Mouse (Mus musculus): ENCODE results near the gene Ispd.
A peak's percentile ranks its signal among the peaks of the same experiment; 100 is the strongest.
"Not testable (repeated sequence)": the region's sequence is repeated elsewhere in the genome, so short reads cannot be mapped to it uniquely, and the experiment has no call there.

Gene Ispd

DNA sequence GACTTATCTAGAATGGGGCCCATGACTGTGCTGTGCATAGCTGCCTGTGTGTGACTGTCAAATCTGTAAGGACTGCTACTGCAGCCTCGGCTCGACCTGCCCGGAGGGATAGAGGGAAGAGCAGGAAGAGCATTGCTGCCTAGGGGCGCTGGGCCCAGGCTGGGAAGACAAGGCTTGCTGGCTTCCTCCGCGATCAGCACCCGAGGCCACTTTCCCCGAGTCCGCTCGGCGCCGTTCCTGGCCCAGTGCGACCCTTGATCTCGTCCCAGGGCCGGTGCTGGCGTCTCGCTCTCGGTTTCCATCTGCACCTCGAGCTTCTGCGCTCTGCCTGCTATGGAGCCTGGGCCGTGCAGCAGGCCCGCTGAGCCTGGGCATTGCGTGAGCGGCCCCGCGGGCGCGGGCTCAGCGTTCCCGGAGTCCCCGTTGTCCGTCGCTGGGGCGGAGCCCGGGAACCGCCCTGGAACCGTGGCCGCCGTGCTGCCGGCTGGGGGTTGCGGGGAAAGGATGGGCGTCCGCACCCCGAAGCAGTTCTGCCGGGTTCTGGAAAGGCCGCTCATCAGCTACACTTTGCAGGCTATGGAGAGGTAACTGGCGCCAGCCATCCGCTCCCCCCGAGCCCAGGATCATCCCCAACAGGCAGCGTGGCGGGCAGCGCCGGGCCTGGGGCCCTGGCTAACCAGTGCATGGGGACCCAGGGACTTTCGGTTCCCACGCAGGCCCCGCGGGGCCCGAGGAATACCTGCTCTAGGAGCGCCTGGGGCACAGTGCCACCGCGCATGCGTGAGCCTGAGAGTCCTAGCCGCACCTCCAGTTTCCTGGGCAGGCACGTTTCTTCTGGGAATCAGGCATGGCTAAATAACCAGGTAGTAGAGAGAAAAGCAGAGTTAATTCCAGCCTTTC is at the start of gene Ispd, which contains the start of gene D630036H23Rik:
Gene Ispd (plus strand): TSS at position 10 of the 900 bp plus-strand sequence.
Gene D630036H23Rik (minus strand): TSS at position 741 of the 900 bp plus-strand sequence.
- DNase-seq (ENCODE audit: low spot score), result peak; percentile 40

DNA sequence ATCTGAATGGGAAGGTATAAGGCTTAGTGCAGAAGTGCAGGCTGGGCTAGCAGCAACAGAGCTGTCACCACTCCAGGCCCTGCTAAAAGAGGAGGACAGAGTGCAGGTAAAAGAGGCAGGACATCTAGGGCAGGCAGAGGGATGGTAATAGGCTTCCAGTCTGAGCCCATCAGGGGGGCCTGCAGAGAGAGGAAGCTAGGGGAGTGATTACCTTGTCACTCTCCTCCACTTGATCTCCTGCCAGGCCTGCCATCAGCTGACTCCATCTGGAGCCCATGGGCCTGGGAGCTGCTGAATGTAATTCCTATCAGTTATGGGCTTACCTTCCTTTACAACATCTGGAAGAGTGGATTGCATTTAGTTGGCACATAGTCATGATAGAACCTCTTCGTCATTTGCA is 48.6 kb upstream of the Ispd start:
- no peak for DNase-seq (ENCODE audit: low spot score)

DNA sequence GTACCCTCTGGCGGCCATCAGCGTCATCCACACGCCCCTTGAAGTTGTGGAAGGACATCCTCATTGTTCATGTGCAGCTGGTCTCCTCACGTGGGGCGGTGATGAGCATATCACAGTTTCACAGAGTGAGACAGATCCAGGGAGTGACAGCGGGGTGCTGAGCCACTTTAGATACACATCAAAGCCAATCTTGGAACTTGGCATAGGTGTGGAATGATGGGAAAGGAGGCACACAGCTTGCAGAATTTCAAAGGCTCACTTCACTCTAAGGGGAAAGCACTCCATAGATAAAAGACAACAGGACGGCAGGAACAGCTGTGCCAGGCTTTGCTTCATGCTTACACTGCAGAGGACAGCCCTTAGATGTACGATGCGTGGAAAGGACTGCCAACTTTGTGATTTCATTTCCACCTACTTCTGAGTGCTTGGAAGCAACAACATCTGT is 47.4 kb upstream of the Ispd start:
- no peak for DNase-seq (ENCODE audit: low spot score)

DNA sequence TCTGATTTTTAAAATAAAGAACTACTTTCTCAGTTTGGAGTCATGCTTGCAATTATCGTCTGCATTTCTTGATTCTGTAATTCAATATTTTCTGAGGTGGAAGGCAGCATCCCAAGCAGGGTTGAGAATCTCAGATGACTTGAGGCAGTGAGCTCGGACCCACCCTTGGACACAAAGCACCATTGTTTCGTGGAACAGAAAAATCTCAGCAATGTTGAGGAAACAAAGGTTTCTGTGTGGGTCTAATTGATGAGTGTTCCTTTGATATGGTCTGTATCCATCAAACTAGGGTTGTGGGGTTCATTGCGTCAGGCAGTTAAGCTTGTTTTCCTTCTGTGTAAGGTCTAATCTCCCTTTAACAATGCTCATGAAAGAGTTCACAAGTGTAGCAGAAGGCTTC is 37.1 kb upstream of the Ispd start:
- DNase-seq (ENCODE audit: low spot score), result no peak

DNA sequence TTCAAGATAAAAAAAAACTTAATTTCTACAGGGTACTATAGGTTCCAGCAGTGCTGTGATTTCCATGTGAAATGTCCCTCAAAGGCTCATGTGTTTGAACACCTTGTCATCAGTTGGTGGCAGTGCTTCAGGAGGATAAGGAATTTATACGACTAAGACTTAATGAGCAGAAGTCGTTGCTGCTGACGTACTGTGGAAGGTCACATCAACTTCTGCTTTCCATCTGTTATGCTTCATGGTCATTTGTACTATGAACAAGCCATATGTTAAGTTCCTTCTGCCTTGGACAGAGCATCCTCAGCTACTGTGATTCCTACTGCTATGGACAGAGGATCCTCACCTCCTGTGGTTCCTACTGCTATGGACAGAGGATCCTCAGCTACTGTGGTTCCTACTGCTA is 21.2 kb upstream of the Ispd start:
- DNase-seq (ENCODE audit: low spot score), result no peak

DNA sequence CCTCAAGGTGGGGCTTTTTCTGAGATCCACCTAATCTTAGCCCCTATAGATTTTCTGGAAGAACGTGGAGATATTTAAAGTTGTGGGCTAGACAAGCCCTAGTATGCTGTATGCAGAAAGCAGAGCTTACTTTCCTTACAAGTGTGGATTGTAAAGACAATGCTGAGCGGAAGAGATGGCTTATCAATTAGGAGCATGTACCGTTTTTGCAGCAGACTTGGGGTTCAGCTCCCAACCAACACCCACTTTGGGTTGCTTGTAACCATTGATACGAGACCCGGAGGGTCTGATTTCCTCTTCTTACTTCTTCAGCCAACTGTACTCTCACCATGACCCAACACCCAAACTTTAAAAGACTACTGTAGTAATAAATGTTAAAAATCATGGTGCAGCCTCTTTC is 20.6 kb upstream of the Ispd start:
- no peak for DNase-seq (ENCODE audit: low spot score)

DNA sequence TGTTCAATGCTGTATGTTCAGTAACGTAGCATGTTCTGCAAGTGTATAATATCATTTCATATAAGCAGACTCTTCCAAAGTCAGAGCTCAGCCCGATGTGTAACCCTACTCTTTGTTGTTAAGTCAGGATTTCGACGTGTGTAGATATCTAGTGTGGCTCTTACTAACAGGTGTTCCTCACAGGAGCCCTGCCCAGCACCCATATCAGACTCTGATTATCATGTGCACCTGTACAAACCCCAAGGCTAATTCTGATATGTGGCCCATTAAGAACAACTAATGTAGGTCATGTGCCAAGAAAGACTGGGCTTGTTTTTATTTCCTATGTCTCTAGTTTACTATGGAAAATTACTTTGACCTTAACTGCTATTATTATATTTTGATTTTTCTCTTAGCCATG is 17.2 kb upstream of the Ispd start:
- DNase-seq (ENCODE audit: low spot score), result no peak

DNA sequence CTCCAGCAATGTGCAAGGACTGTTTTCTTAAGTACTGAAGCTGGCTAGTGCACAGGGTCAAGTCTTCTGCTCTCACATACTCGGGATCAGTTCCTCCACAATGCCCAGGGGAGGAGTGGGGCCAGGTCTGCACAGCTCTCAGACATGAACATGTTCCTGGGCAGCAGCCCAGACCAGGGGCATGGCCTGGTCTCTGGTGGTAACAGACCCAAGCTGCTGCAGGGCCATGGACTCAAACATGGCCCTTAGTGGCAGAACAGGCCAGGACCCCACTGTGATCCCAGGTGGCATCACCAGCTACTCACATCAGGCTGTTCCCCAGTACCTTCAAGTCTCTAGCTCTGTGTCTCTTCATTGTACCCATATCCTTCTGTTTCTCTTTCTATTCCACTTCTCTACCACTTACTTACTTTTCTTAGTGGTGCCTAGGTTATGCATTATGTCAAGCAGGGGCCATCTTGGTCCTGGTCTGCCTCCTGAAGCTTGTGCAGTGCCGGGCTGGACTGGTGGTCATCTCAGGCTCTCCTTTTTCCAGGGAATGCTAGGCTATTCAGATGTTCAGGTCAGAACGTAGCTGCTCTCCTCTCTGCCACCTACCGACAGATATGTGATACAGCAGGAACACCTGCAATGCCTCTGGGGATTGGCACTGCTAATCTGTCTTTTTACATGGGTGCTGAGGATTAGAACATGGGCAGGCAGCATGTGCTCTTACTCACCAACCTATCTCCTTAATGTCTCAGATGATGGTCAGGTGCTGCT is 7.8 kb upstream of the Ispd start:
- no peak for DNase-seq (ENCODE audit: low spot score)

DNA sequence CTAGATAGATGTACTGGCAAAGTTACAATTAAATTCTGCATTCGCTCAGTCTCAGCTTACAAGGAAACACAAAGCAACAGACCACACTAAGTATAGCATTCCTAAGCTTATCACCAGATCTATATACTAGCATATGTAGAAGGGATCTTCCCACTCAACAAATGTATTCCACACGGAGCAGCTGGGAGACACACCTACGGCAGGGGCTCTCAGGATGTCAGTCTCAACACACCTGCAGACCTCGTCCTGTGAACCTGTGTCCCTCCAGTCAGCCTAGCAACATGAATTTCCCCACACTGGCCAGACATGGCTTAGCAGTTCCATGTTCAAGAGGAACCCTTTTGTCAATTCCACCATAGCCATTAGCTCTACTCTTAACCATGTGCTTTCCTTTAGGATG is 4.9 kb upstream of the Ispd start:
- not testable (repeated sequence) for DNase-seq (ENCODE audit: low spot score)

DNA sequence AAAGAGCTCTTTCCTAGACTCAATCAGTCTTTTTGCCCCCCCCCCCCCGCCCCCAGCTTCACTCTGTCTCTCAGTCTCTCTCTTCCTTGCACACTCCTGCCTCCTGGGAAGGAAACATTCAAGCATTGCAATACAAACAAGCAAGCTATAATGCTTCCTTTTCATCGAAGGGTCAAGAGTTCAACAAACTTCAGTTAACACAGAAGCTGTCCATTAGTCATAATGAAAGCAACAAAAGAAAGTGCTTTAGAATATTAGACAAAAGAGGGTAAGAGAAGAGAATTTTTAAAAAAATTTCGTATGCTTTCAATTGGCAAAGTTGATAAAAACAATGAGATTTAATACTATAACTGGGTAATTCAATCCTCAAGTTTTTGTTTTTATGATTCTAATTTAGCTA is 996 bp upstream of the Ispd start:
- DNase-seq (ENCODE audit: low spot score), result no peak

DNA sequence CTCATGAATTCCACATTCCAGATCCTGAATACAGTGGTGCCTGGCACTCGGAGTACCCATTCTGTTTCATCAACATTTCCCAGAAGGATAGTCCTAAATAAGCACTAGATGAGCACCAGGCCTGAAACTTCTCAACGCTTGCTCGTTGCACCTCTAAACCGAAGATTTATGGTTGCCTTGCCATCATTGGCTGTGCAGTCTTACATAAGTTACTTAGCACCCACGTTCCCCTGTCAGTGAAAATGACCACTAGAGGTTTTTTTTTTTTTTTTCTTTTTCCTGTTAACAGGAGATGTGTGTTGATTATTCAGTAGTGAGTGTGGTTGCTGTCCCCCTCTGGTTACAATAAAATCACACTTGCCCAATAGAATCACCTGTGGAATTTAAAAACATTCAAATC is 444 bp upstream of the Ispd start:
- DNase-seq (ENCODE audit: low spot score), result no peak

DNA sequence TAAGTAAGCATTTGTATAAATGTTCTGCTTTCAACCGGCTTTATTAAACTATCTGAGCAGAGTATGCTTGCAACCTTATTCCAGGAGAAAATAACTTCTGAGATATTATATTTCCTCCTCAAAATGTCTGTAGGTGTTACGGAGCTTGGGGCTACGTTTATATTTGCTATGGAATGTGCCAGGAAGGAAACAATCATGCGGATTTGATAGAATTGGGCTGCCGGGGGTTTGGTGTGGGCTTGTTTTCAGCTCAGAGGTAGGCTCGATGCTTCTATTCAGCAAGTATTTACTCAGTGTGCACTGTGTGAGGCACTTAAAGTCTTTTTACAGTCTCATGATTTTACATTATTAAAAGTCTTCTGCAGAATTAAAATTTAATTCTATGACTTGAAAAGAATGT is 4.1 kb downstream of the Ispd start:
- DNase-seq (ENCODE audit: low spot score), result no peak

DNA sequence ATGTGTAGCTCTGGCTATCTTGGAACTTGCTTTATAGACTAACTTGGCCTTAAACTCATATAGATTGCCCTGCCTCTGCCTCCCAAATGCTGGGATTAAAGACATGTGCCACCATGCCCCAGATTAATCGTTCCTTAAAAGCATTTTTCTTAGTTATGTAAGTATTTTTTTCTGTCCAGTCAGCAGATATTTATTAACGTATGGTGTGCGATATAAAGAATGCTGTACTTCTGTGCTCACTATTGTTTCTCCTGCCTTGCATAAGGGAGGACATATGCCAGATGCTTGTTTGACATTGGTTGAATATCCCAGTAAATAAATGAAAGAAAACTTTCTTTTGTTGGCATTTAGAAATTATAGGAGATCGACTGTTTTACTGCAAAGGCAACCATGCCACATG is 5.7 kb downstream of the Ispd start:
- no peak for DNase-seq (ENCODE audit: low spot score)

DNA sequence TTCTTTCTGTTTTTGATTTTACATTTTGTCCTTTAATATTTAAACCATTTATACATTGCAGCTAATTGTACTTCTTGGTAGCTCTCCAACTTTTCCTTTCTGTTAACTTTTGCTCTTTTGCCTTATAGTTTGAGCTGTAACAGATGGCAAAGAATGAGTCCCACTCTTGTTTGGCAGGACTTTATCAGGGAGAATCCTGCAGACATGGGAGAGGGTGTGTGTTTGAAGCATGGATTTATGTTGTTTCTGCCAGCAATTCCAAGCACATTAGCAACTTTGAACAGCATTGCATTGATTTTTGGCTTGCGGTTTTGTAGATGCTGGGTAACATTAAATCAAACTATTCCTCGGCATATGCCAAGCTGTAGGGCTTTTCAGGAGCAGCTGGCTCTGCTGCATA is 13.9 kb downstream of the Ispd start:
- DNase-seq (ENCODE audit: low spot score), result no peak

DNA sequence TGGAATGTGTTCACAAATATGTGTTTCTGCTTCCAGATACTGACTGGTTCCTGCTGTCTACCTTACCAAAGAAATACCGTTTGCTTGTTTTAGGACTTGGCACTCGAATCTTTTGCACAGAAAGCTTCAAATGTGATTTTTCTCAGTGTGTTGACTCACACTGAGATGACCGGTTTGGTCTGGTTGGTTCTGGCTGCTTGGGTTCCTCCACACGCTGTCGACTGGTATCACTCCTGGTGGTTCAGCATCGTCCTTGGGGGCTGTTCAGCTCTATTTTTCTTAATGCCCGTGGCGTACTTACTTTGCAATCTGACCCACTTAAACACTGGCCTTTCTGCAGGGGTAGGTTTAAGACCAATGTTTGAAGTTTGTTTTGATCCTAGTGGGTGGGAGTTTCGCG is 42.4 kb downstream of the Ispd start:
- no peak for DNase-seq (ENCODE audit: low spot score)

DNA sequence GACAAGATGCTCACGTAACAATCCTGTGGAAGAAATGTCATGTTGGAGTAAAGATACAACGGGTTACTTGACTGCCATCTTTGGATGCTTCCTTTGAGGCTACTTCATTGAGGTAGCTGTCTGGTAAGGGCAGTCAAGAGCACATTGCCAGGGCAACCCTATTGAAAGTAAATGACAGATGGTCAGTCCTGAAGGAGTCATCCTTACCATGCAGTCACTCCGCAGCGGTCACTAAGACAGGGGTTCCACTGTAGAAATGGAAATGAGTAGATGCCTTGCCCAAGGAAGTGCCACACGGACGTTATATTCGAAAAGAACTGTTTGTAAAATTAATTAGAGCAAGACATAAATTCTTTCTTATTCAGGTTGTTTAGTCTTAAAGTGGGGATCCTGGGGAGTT is 44.0 kb downstream of the Ispd start:
- no peak for DNase-seq (ENCODE audit: low spot score)

DNA sequence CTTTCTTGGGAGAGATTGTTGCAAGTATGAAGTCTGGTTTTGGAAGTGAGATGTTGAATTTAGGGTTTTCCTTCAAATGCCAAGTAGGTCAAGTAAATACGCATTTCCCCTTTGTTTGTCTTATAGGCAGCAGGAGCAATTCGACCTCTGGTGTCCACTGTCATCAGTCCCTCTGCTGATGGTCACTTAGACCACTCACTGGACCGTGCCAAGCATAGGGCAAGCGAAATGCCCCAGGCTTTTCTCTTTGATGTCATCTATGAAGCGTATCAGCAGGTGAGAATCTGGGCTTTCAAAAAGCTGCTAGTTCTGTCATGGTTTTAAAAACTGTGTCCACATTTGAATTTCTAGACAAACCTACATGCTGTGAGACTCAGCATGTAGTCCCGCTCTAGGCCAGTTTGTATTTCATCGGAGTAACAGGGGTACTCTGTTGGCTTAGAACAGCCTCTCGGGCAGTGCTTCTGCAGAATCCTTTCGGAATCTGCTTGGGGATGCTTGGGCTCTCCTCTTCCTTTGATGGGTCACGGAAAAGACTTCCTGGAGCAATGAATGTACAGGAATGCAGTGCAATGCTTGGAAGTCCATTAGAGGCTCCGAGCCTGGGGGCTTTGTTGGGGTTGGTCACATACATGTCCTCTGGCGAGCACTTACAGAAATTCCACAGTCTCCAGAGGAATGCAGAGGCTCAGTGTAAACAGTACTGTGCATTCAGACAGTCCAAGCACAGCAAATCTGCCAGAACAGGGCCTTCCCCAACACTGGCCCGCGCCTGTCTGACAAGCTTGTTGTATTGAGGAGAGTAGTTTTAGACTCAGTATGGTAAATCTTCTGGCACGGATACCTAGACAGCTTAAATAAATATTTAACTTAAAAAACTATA is 45.2 kb downstream of the Ispd start:
- no peak for DNase-seq (ENCODE audit: low spot score)

DNA sequence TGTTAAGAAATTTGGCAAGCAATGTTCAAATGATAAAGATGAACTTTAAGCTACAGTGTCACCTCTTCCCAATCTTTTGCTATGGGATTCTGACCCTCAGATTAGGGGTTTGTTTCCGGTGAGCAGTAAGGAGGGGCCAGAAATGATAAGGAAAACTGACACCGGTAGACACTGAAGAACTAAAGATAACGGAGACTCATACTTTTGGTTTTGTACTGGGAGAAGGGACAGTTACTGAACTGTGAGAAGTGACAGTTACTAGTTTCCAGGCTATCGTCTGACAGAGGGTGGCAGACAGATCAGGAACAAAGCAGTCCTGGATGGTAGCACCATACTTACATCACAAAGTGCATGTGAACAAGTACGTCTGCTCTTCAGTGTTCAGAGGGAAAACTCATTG is 55.7 kb downstream of the Ispd start:
- no peak for DNase-seq (ENCODE audit: low spot score)

DNA sequence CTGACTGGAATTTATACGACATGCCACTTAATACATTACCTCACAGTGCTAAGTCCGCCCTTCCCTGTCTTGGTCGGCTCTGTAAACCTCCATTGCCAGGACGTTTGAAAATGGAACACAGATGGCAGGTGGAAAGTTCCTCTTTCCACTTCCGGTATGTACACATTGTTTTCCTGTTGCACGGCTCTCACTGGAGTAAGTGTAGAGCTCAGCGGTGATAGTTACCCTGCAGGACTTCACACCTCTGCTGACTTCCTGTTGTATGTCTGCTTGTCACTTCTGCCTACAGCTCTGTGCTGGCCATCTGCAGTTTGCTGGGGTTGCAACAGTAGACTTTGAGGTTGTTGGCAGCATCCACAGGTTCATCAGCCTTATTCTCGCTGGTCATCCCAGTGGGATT is 58.1 kb downstream of the Ispd start:
- DNase-seq (ENCODE audit: low spot score), result no peak

DNA sequence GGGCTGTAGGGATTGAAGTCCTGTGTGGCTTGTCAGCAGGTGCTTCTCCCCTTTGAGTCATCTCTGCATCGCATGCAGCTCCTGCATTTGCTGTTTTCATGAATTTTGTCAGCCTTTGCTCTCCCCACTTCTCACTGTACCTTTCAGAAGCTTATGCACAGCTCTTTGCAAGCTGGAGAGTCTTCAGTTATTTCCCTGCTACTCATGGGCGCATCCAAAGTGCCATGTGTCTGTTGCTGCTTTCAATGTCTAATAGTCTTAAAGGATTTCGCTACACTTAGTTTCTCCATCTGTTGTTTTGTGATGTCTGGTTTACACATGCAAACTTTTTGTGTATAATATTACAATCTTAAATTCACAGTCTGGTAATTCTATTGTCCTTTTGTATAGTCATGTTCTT is 74.8 kb downstream of the Ispd start:
- DNase-seq (ENCODE audit: low spot score), result no peak

DNA sequence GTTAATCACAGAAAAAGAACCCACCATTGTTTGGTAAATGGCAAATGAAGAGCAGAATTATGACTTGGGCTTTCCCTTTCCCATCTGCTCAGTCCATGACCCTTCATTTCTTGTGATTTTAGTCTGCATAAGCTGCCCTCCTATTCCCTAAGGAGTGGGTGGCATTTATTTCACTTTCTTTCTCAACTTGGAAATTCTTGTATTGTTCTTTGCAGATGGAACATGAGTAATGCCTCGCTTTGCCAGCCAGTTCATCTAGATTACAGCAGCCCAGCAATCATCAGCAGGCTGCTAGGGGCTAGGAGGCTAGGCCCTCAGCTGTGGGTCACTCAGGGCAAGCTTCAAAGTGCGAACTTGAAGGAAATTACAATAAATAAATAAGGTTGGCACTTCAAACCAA is 76.5 kb downstream of the Ispd start:
- no peak for DNase-seq (ENCODE audit: low spot score)

DNA sequence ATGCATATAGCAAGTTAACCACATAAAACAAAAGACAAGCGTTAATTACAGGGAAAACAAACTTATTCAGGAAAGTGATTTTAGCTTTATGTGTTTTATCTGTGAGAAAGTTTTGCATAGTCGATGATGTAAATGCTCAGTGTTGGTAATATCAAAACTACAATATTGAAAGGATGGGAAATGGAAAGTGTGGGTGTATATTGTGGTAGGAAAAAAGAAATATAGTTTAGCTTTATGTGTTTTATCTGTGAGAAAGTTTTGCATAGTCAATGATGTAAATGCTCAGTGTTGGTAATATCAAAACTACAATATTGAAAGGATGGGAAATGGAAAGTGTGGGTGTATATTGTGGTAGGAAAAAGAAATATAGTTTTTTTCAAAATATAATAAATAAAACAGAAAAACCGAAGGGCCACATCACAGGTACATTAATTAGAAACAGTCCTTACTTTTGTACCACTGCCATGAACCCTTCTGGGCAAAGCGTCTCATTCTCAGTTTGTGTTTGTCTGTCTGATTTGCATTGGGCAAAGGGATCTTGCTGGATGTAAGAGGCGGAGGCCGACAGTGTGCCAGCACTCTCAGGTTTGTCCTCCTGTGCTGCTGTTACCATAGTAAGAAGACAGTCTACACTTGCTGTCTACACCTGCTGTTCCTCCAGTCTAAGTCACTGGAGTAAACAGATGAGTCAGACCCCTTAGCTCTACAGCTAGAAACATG is 87.2 kb downstream of the Ispd start:
- DNase-seq (ENCODE audit: low spot score), result no peak

Data from spleen, adult 12 weeks (tissue).